Mouse (Mus musculus) heart, postnatal 0 days (tissue): ENCODE measurements around the gene Rfxank. TPM values are rescaled to one million over a fixed set of nuclear protein-coding genes. Genes with fewer than 3 reads are reported as not detected.

Source experiments
- ATAC-seq: fragments of 200-750 bp; cut with Nextera tagmentation; 2 replicates; pipeline ENCODE4 v1.8.0; 2017; ENCODE audit warnings: low read depth, moderate number of reproducible peaks, moderate library complexity; ENCODE audit not compliant: insufficient read depth
- DNase-seq: peaks from one replicate; pipeline ENCODE4 v3.0.0-alpha.2; 2016; ENCODE audit warnings: low spot score
- H3K27ac ChIP-seq: fragments of 300-500 bp; sonication (generic); 2 replicates; pipeline ENCODE4 v1.5.1; 2014; ENCODE audit warnings: low read depth, mild to moderate bottlenecking
- H3K27me3 ChIP-seq: fragments of 300-500 bp; sonication (generic); 2 replicates; pipeline ENCODE4 v1.6.1; 2014; ENCODE audit warnings: low read length, mixed read lengths; ENCODE audit not compliant: control insufficient read depth, insufficient read depth
- H3K36me3 ChIP-seq: fragments of 300-500 bp; sonication (generic); replicated peaks from 2 replicates; pipeline ENCODE4 v1.6.1; 2014; ENCODE audit warnings: low read length, mixed read lengths; ENCODE audit not compliant: control insufficient read depth, insufficient read depth
- H3K4me1 ChIP-seq: fragments of 300-500 bp; sonication (generic); 2 replicates; pipeline ENCODE4 v1.6.1; 2014; ENCODE audit warnings: antibody characterized with exemption; ENCODE audit not compliant: control insufficient read depth, insufficient read depth
- H3K4me2 ChIP-seq: fragments of 300-500 bp; sonication (generic); 2 replicates; pipeline ENCODE4 v1.6.1; 2014; ENCODE audit warnings: low read depth, mild to moderate bottlenecking, low read length, moderate library complexity
- H3K4me3 ChIP-seq: fragments of 300-500 bp; sonication (generic); 2 replicates; pipeline ENCODE4 v1.5.1; 2014; ENCODE audit warnings: low read depth, low read length
- H3K9ac ChIP-seq: fragments of 300-500 bp; sonication (generic); replicated peaks from 2 replicates; pipeline ENCODE4 v1.6.1; 2014; ENCODE audit warnings: low read depth, low read length, mixed read lengths
- H3K9me3 ChIP-seq: fragments of 300-500 bp; sonication (generic); replicated peaks from 2 replicates; pipeline ENCODE4 v1.6.1; 2016; ENCODE audit warnings: low read length; ENCODE audit not compliant: control insufficient read depth
- CTCF ChIP-seq: IDR thresholded peaks from 2 replicates; pipeline ENCODE4 v1.5.1; 2016; ENCODE audit warnings: antibody characterized with exemption, control low read depth, low read depth
- EP300 ChIP-seq: IDR thresholded peaks from 2 replicates; pipeline ENCODE4 v1.6.1; 2016; ENCODE audit warnings: antibody characterized with exemption, low read depth
- WGBS: fragments of 180-500 bp; shearing (Covaris S2); extraction: QIAGEN DNeasy Blood & Tissue Kit; methylation state at CpG from one replicate; pipeline ENCODE4 v1.1.7; 2014; 5-methylcytosine and 5-hydroxymethylcytosine counted together
- polyA plus RNA-seq: library from polyadenylated mRNA; unstranded; fragments of >200 nt; fragmentation: Nextera tagmentation; extraction: Ambion mirVana; gene quantifications from 2 replicates; pipeline ENCODE4 v1.2.1, GENCODE M21; 2015
- total RNA-seq: library from RNA; depleted of rRNA; stranded (reverse); fragments of >200 nt; gene quantifications from 2 replicates; pipeline ENCODE4 v1.2.3, GENCODE M21; 2014; ENCODE audit warnings: low replicate concordance

The Rfxank gene
- total and polyA plus RNA-seq, 2 experiments from 2014 or later, result 22.5 to 48.4 TPM

DNA sequence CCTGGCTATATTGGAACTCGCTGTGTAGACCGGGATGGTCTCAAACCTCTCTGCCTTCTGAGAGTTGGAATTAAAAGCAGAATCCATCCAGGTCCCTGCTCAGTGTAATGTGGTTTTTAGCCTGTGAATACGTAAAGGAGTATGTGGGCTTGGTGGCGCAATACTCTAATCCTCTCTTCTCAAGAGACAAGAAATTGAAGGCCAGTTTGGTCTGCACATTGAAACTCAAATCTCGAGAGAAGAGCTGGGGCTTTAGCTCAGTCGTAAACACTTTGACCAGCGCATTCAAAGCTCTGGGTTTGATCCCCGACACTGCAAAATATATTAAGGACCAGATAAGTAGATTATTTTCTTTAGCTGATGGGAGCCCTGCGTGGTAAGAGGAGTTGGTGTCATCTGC, 1.0 kb upstream of the Rfxank start:
- peaks cover 32% of the 10 kb centered on the region for H3K36me3 ChIP-seq
- H3K4me3 ChIP-seq, result peak overlapping the region; percentile 80
- peak overlapping the region; percentile 76 for H3K27ac ChIP-seq
- H3K9ac ChIP-seq, result peak overlapping the region; percentile 78
- H3K4me1 ChIP-seq, result peaks cover 16% of the 10 kb centered on the region
- no peaks in the 10 kb centered on the region for H3K9me3 ChIP-seq
- WGBS, result 8% methylated on average over 9 of the region's 9 CpGs
- peak overlapping the region; percentile 72 for H3K4me2 ChIP-seq
- no peaks in the 10 kb centered on the region for H3K27me3 ChIP-seq
- DNase-seq (peak; percentile 27), ATAC-seq (no peak)
- TF ChIP-seq CTCF (no peak), EP300 (no peak)

- H3K4me2 ChIP-seq, result peak overlapping the region; percentile 66
- no peak for ATAC-seq
- 60% methylated on average over 4 of the region's 4 CpGs for WGBS
- TF ChIP-seq EP300 (no peak), CTCF (no peak)
- H3K27me3 ChIP-seq, result no peaks in the 10 kb centered on the region
- H3K9ac ChIP-seq, result no peak overlapping the region
- H3K4me1 ChIP-seq, result peaks cover 16% of the 10 kb centered on the region
- DNase-seq, result no peak
- H3K4me3 ChIP-seq, result peak overlapping the region; percentile 80; the same call in 1 of the 2 replicates
- H3K27ac ChIP-seq, result no peak overlapping the region
- no peaks in the 10 kb centered on the region for H3K9me3 ChIP-seq
- H3K36me3 ChIP-seq, result peaks cover 41% of the 10 kb centered on the region
These were observed 1.1 kb downstream of the Rfxank start for GRCm38 (mm10) chr8:70137890-70138289.

GRCm38 (mm10) chr8:70136591-70136990, 2.4 kb downstream of the Rfxank start:
- no peak overlapping the region for H3K4me3 ChIP-seq
- ATAC-seq, result no peak
- WGBS, result 89% methylated on average over 4 of the region's 4 CpGs
- no peak for TF ChIP-seq EP300
- TF ChIP-seq CTCF, result no peak
- no peaks in the 10 kb centered on the region for H3K27me3 ChIP-seq
- no peak overlapping the region for H3K9ac ChIP-seq
- H3K4me2 ChIP-seq, result no peak overlapping the region
- H3K9me3 ChIP-seq, result no peaks in the 10 kb centered on the region
- no peak overlapping the region for H3K27ac ChIP-seq
- DNase-seq, result no peak
- H3K36me3 ChIP-seq, result peaks cover 37% of the 10 kb centered on the region
- H3K4me1 ChIP-seq, result peaks cover 19% of the 10 kb centered on the region

DNA sequence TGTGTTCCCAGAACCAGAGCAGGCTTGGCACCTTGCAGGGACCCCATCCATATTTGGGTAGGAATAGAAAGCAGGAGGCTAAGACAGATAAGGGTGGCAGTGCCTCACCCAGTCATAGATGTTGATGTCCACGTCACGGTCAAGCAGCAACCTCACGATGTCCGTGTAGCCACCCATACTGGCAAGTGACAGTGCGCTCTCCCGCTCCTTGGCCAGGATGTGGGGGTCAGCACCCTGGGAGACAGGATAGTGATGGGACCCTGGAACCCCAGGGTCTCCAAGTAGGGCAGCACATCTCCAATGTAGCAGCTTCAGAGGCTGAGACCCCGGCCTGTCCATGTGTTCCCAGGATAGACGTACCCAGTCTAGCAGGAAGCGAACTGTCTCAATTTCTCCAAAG, 4.0 kb downstream of the Rfxank start:
- peak; percentile 71 for DNase-seq
- Histone ChIP-seq H3K9ac (no peak overlapping the region), H3K4me3 (no peak overlapping the region), H3K9me3 (no peaks in the 10 kb centered on the region), H3K4me1 (peaks cover 26% of the 10 kb centered on the region), H3K36me3 (peaks cover 37% of the 10 kb centered on the region), H3K27me3 (no peaks in the 10 kb centered on the region), H3K27ac (peak overlapping the region; percentile 63), H3K4me2 (no peak overlapping the region)
- 61% methylated on average over 9 of the region's 9 CpGs for WGBS
- TF ChIP-seq EP300, result no peak
- no peak for TF ChIP-seq CTCF
- peak; percentile 40 for ATAC-seq

DNA sequence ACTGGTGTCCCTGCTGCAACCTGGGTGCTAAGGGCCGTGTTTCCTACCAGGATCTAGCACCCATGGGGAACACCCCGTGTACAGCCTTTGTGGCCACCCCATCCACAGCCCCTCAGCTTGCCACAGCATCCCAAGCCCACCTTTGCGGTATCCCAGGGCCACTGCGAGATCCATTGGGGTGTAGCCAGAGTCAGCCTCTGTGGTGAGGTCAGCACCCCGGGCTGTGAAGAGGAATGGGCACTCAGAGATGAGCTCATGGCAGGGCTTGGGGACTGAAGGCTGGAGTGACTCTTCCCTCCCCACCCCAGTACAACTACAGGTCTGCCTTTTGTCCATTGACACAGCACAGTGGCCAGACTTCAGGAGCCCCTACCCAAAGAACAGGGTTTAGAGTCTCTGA, 4.9 kb downstream of the Rfxank start:
- H3K4me1 ChIP-seq, result peaks cover 32% of the 10 kb centered on the region
- no peaks in the 10 kb centered on the region for H3K27me3 ChIP-seq
- no peak overlapping the region for H3K4me2 ChIP-seq
- no peak overlapping the region for H3K4me3 ChIP-seq
- H3K9ac ChIP-seq, result no peak overlapping the region
- DNase-seq (no peak), ATAC-seq (no peak)
- no peak for TF ChIP-seq CTCF
- TF ChIP-seq EP300, result no peak
- H3K36me3 ChIP-seq, result peaks cover 37% of the 10 kb centered on the region
- H3K9me3 ChIP-seq, result no peaks in the 10 kb centered on the region
- peak overlapping the region; percentile 49 for H3K27ac ChIP-seq
- WGBS, result 88% methylated on average over 5 of the region's 5 CpGs
